ENCODE assay signal across 11 mouse cellular contexts in genomic region chr6:113942355-113942754, GRCm38 (mm10).
"Had no signal": no experiment of that assay in that cellular context is flagged by ENCODE, and none has a peak within 500 bp of the region (broad histone marks: within the 10 kb centered on the region; RNA-seq: fewer than 3 reads in every experiment).

No protein-coding gene starts in this region.

- H3K4me2 ChIP-seq: kidney, embryonic 15.5 days; limb, embryonic 15.5 days; liver, embryonic 12.5 days; lung, embryonic 14.5 days; midbrain, embryonic 12.5 days; stomach, embryonic 15.5 days had no signal

- H3K9me3 ChIP-seq: kidney, embryonic 15.5 days; limb, embryonic 15.5 days; liver, embryonic 12.5 days; midbrain, embryonic 12.5 days; stomach, embryonic 15.5 days had no signal

- H3K4me1 ChIP-seq: kidney, embryonic 15.5 days; limb, embryonic 15.5 days; liver, embryonic 12.5 days; stomach, embryonic 15.5 days had no signal

- H3K9ac ChIP-seq: kidney, embryonic 15.5 days; limb, embryonic 15.5 days; liver, embryonic 12.5 days; lung, embryonic 14.5 days; midbrain, embryonic 12.5 days; stomach, embryonic 15.5 days had no signal

- H3K36me3 ChIP-seq: kidney, embryonic 15.5 days; limb, embryonic 15.5 days; liver, embryonic 12.5 days; midbrain, embryonic 12.5 days; stomach, embryonic 15.5 days had no signal

- H3K27ac ChIP-seq: kidney, embryonic 15.5 days; limb, embryonic 15.5 days; liver, embryonic 12.5 days; midbrain, embryonic 12.5 days; stomach, embryonic 15.5 days had no signal

- H3K4me3 ChIP-seq: kidney, embryonic 15.5 days; limb, embryonic 15.5 days; liver, embryonic 12.5 days; midbrain, embryonic 12.5 days; stomach, embryonic 15.5 days had no signal

- DNase-seq: kidney, adult 2 months; kidney, postnatal 14 days; lung, embryonic 14.5 days; lung, postnatal 10 days; lung, postnatal 4 days; right cerebral cortex, postnatal 14 days had no signal

- ATAC-seq: liver, embryonic 12.5 days had no signal

- H3K27me3 ChIP-seq: limb, embryonic 15.5 days; liver, embryonic 12.5 days; stomach, embryonic 15.5 days had no signal
